Mouse (Mus musculus) stomach, embryonic 15.5 days (tissue): ENCODE results near the gene Calcoco2. TPM values are rescaled to one million over a fixed set of nuclear protein-coding genes. Genes with fewer than 3 reads are reported as not detected.

Experiments used
- ATAC-seq: fragments of 200-750 bp; cut with Nextera tagmentation; 2 replicates; pipeline ENCODE4 v1.8.0; 2017; ENCODE audit warnings: low read depth, moderate number of reproducible peaks, moderate TSS enrichment; ENCODE audit not compliant: insufficient read depth, low FRiP score
- H3K27ac ChIP-seq: fragments of 300-500 bp; sonication (generic); 2 replicates; pipeline ENCODE4 v1.5.1; 2015; ENCODE audit warnings: mild to moderate bottlenecking, inconsistent platforms
- H3K27me3 ChIP-seq: fragments of 300-500 bp; sonication (generic); replicated peaks from 2 replicates; pipeline ENCODE4 v1.6.1; 2015; ENCODE audit warnings: inconsistent platforms
- H3K36me3 ChIP-seq: fragments of 300-500 bp; sonication (generic); 2 replicates; pipeline ENCODE4 v1.6.1; 2015; ENCODE audit warnings: inconsistent platforms
- H3K4me1 ChIP-seq: fragments of 300-500 bp; sonication (generic); 2 replicates; pipeline ENCODE4 v1.6.1; 2015; ENCODE audit warnings: inconsistent platforms
- H3K4me2 ChIP-seq: fragments of 300-500 bp; sonication (generic); 2 replicates; pipeline ENCODE4 v1.6.1; 2015; ENCODE audit warnings: mild to moderate bottlenecking, inconsistent platforms
- H3K4me3 ChIP-seq: fragments of 300-500 bp; sonication (generic); replicated peaks from 2 replicates; pipeline ENCODE4 v1.5.1; 2015; ENCODE audit warnings: inconsistent platforms
- H3K9ac ChIP-seq: fragments of 300-500 bp; sonication (generic); 2 replicates; pipeline ENCODE4 v1.6.1; 2015; ENCODE audit warnings: inconsistent platforms
- H3K9me3 ChIP-seq: fragments of 300-500 bp; sonication (generic); 2 replicates; pipeline ENCODE4 v1.6.1; 2016; ENCODE audit warnings: inconsistent platforms
- WGBS: fragments of 180-500 bp; shearing (Covaris S2); methylation state at CpG from one replicate; pipeline ENCODE4 v1.1.7; 2015; 5-methylcytosine and 5-hydroxymethylcytosine counted together
- polyA plus RNA-seq: library from polyadenylated mRNA; unstranded; fragments of >200 nt; fragmentation: Nextera tagmentation; extraction: Ambion mirVana; gene quantifications from 2 replicates; pipeline ENCODE4 v1.2.1, GENCODE M21; 2015

The Calcoco2 gene
- polyA plus RNA-seq, 1 experiment from 2014 or later: 0.13 TPM

DNA sequence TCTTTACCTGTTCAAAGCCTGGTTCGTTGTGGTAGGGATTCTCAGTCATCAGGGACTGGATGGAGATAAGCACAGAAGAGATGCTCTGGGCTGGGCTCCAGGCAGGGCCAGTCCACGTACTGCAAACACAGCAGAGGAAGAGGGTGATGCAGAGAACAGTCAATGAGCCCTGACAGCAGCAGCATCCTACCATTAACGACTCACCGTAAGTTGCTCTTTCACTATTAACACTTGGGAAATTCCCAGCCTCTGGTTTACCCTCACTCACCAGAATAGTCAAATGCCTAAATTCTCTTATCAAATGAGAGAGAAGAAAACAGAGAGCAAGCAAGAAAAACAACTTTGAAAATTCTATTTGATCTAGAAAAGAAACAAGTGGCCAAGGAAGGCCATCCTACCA is 53.5 kb downstream of the Calcoco2 start:
- H3K4me1 ChIP-seq: peaks cover 9% of the 10 kb centered on the region; the same call in 1 of the 2 replicates
- no peaks in the 10 kb centered on the region for H3K9me3 ChIP-seq
- H3K4me2 ChIP-seq: no peak overlapping the region
- WGBS: 87% methylated on average over 4 of the region's 4 CpGs
- no peaks in the 10 kb centered on the region for H3K27me3 ChIP-seq
- H3K27ac ChIP-seq: no peak overlapping the region
- no peak for ATAC-seq
- H3K9ac ChIP-seq: no peak overlapping the region
- peaks cover 35% of the 10 kb centered on the region for H3K36me3 ChIP-seq
- H3K4me3 ChIP-seq: no peak overlapping the region

DNA sequence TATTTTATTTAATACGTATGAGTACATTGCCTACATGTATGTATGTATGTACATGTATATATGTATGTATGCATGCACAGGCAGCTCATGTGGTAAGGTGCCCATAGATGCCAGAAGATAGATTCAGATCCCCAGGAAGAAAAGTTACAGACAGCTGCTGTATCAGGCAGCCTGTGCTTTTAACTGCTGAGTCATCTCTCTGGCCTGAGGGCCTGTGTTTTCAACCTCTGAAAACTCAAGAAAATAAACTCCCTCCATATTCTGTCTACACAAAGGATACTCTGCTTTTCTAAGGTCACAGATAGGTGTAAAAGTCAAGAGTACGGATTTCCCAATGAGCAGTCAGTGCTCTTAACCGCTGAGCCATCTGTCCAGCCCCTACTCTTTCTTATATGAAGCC is 60.9 kb downstream of the Calcoco2 start:
- 93% methylated on average over 3 of the region's 3 CpGs for WGBS
- H3K36me3 ChIP-seq: peaks cover 57% of the 10 kb centered on the region
- no peak overlapping the region for H3K4me3 ChIP-seq
- H3K9ac ChIP-seq: no peak overlapping the region
- H3K27ac ChIP-seq: no peak overlapping the region
- no peak overlapping the region for H3K4me2 ChIP-seq
- H3K4me1 ChIP-seq: no peaks in the 10 kb centered on the region
- no peaks in the 10 kb centered on the region for H3K27me3 ChIP-seq
- H3K9me3 ChIP-seq: no peaks in the 10 kb centered on the region
- ATAC-seq: no peak

DNA sequence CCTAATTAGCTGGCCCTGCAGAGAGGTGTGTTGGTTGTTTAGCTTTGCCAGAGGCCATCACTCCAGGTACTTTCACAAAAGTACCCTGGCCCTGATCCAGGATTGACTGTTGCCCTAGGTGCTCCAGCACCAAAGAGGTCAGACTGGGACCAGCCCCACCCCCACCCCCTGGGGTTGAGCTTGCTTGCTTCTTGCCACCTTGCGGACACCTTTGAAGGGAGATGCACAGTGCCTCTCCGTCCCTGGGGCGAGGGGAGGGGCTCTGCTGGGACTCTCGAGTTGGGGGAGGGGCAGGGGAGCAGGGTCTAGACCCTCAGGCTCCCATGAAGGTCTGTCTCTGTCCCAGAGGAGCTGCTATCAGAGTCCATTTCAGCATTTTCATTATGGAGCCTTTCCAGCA is 61.8 kb downstream of the Calcoco2 start:
- H3K9me3 ChIP-seq: no peaks in the 10 kb centered on the region
- no peaks in the 10 kb centered on the region for H3K27me3 ChIP-seq
- H3K9ac ChIP-seq: no peak overlapping the region
- 82% methylated on average over 4 of the region's 4 CpGs for WGBS
- H3K36me3 ChIP-seq: peaks cover 55% of the 10 kb centered on the region
- no peak overlapping the region for H3K4me2 ChIP-seq
- no peak overlapping the region for H3K4me3 ChIP-seq
- H3K27ac ChIP-seq: no peak overlapping the region
- H3K4me1 ChIP-seq: no peaks in the 10 kb centered on the region
- no peak for ATAC-seq

Other genes with a start within 250 kb of the Calcoco2 start
- gene B4galnt2, start 197.1 kb downstream of the Calcoco2 start, polyA plus RNA-seq: 8.9 and 9.6 TPM in 2 replicates
- gene Igf2bp1, start 106.0 kb downstream of the Calcoco2 start, polyA plus RNA-seq: 27.8 and 31.0 TPM in 2 replicates
- 2.3 and 2.9 TPM in 2 replicates for gene Gip, start 87.4 kb downstream of the Calcoco2 start, polyA plus RNA-seq
- 87.6 and 98.6 TPM in 2 replicates for gene Snf8, start 77.1 kb downstream of the Calcoco2 start, polyA plus RNA-seq
- 38.2 and 39.7 TPM in 2 replicates for gene Ube2z, start 46.6 kb downstream of the Calcoco2 start, polyA plus RNA-seq
- gene Atp5g1, start 36.3 kb downstream of the Calcoco2 start, polyA plus RNA-seq: 718 and 882 TPM in 2 replicates
- 0.31 and 0.36 TPM in 2 replicates for gene Ttll6, start 21.8 kb upstream of the Calcoco2 start, polyA plus RNA-seq
- gene Hoxb13, start 82.4 kb upstream of the Calcoco2 start, polyA plus RNA-seq: 0.05 TPM in 1 of 2 replicates, not detected in the other
- gene Hoxb9, start 159.5 kb upstream of the Calcoco2 start, polyA plus RNA-seq: 0.13 and 0.35 TPM in 2 replicates
- 1.1 and 1.9 TPM in 2 replicates for gene Hoxb8, start 169.9 kb upstream of the Calcoco2 start, polyA plus RNA-seq
- gene Hoxb7, start 174.7 kb upstream of the Calcoco2 start, polyA plus RNA-seq: 7.0 and 9.1 TPM in 2 replicates
- gene Hoxb6, start 180.5 kb upstream of the Calcoco2 start, polyA plus RNA-seq: 7.5 and 10.7 TPM in 2 replicates
- 17.6 and 17.9 TPM in 2 replicates for gene Hoxb5, start 191.4 kb upstream of the Calcoco2 start, polyA plus RNA-seq
- 3.4 and 3.6 TPM in 2 replicates for gene Hoxb4, start 206.3 kb upstream of the Calcoco2 start, polyA plus RNA-seq
- gene Hoxb3, start 211.4 kb upstream of the Calcoco2 start, polyA plus RNA-seq: 2.5 and 2.7 TPM in 2 replicates
- gene Hoxb2, start 238.6 kb upstream of the Calcoco2 start, polyA plus RNA-seq: 20.3 and 21.0 TPM in 2 replicates